Comparison of ENCODE assay signal across 29 mouse cellular contexts in genomic region chr17:24818172-24818571, GRCm38 (mm10). TPM values are rescaled to one million over a fixed set of nuclear protein-coding genes. Genes with fewer than 3 reads are reported as not detected.
DNase-seq lines count a peak whose midpoint lies in the region; ATAC-seq and TF ChIP-seq lines count a peak whose summit lies in the region.
"Had no signal": no experiment of that assay in that cellular context is flagged by ENCODE, and none has a peak within 500 bp of the region (broad histone marks: within the 10 kb centered on the region; RNA-seq: fewer than 3 reads in every experiment).

No protein-coding gene starts in this region.

- peak overlapping the region; percentile 27; the same call in 1 of the 2 replicates for H3K9ac ChIP-seq in liver, embryonic 12.5 days
- H3K9ac ChIP-seq: kidney, embryonic 15.5 days; limb, embryonic 13.5 days; stomach, embryonic 15.5 days had no signal

- intact Hi-C loops in gastrocnemius, adult 2 months (cut with DNase I), result loop anchor here (2.0 kb wide), 1 partner anchor 73 kb away; no protein-coding TSS in a partner anchor
- intact Hi-C loops in gastrocnemius, postnatal 36 days (cut with DNase I), result loop anchor here (2.0 kb wide), 1 partner anchor 71 kb away; no protein-coding TSS in a partner anchor

- no peak overlapping the region for H3K4me3 ChIP-seq in gastrocnemius, adult 2 months
- H3K4me3 ChIP-seq in liver, embryonic 12.5 days, result no peak overlapping the region
- H3K4me3 ChIP-seq: forebrain, embryonic 10.5 days; heart, embryonic 10.5 days; hindbrain, embryonic 10.5 days; kidney, embryonic 15.5 days; limb, embryonic 13.5 days; stomach, embryonic 15.5 days had no signal

- TF ChIP-seq CTCF in gastrocnemius, adult 2 months (IDR thresholded peaks at IDR 0.05), result no peak

- H3K4me1 ChIP-seq in liver, embryonic 12.5 days, result peaks cover 17% of the 10 kb centered on the region
- H3K4me1 ChIP-seq: forebrain, embryonic 10.5 days; heart, embryonic 10.5 days; hindbrain, embryonic 10.5 days; kidney, embryonic 15.5 days; limb, embryonic 13.5 days; stomach, embryonic 15.5 days had no signal

- no peak for DNase-seq in gastrocnemius, adult 2 months
- no peak for DNase-seq in gastrocnemius, postnatal 36 days
- DNase-seq in liver (no peak), adipocyte (ENCODE audit: low spot score) (peak; percentile 35)
- DNase-seq in frontal cortex, postnatal 25 days (ENCODE audit: low spot score in 2 of 2), result no peak
- DNase-seq in urinary bladder, adult 2 months (ENCODE audit: low spot score), result no peak
- DNase-seq: cerebellum, adult 18-20 months; layer of hippocampus, adult 9-11 months; thymus, adult 2 months; thymus, postnatal 4 days had no signal

- H3K27ac ChIP-seq in gastrocnemius, adult 2 months, result 0 out of 2 replicates have a peak overlapping the region, but pooled peaks have one; percentile 28
- H3K27ac ChIP-seq in liver, embryonic 12.5 days, result no peak overlapping the region
- H3K27ac ChIP-seq: forebrain, embryonic 10.5 days; heart, embryonic 10.5 days; hindbrain, embryonic 10.5 days; kidney, embryonic 15.5 days; limb, embryonic 13.5 days; stomach, embryonic 15.5 days had no signal

- WGBS in liver, embryonic 12.5 days (ENCODE audit: insufficient replicate concordance), result 52% methylated on average over 6 of the region's 6 CpGs

- H3K27me3 ChIP-seq in liver, embryonic 12.5 days (replicated peaks), result no peaks in the 10 kb centered on the region; the same call in 1 of the 2 replicates
- H3K27me3 ChIP-seq: limb, embryonic 13.5 days; stomach, embryonic 15.5 days had no signal

- no peaks in the 10 kb centered on the region for H3K9me3 ChIP-seq in liver, embryonic 12.5 days (replicated peaks)
- H3K9me3 ChIP-seq: forebrain, embryonic 10.5 days; heart, embryonic 10.5 days; hindbrain, embryonic 10.5 days; kidney, embryonic 15.5 days; limb, embryonic 13.5 days; stomach, embryonic 15.5 days had no signal

- no peak for ATAC-seq in liver, embryonic 12.5 days
- ATAC-seq: forebrain, embryonic 16.5 days; hindbrain, embryonic 16.5 days; intestine, embryonic 16.5 days had no signal

- H3K36me3 ChIP-seq in liver, embryonic 12.5 days, result no peaks in the 10 kb centered on the region
- H3K36me3 ChIP-seq: forebrain, embryonic 10.5 days; heart, embryonic 10.5 days; hindbrain, embryonic 10.5 days; kidney, embryonic 15.5 days; limb, embryonic 13.5 days; stomach, embryonic 15.5 days had no signal

- H3K4me2 ChIP-seq in liver, embryonic 12.5 days, result no peak overlapping the region
- H3K4me2 ChIP-seq: kidney, embryonic 15.5 days; limb, embryonic 13.5 days; midbrain, embryonic 11.5 days; stomach, embryonic 15.5 days had no signal

RNA-seq across cellular contexts. Expression of gene Meiob, which starts 14.1 kb away (rescaled TPM):
- total RNA-seq in gastrocnemius, adult 2 months (2021), result not detected
- total RNA-seq in gastrocnemius, postnatal 36 days (2021), result not detected
- 1.5 TPM in 2 replicates for polyA plus RNA-seq in liver, embryonic 12.5 days (2016; fragmentation: Nextera tagmentation; extraction: Ambion mirVana)
- 0.75 and 0.83 TPM in 2 replicates for polyA plus RNA-seq in urinary bladder, adult 2 months (2012; rRNA removed)
- total RNA-seq: gastrocnemius, postnatal 4 days; left cerebral cortex, adult 18-20 months; left cerebral cortex, postnatal 25 days; megakaryocyte progenitor cell, adult 5-6 weeks; midbrain, postnatal 0 days; neutrophil, adult 5-6 weeks had no signal
- polyA plus RNA-seq: embryonic facial prominence, embryonic 11.5 days; forebrain, embryonic 16.5 days; heart, embryonic 10.5 days; heart, embryonic 16.5 days; hindbrain, embryonic 10.5 days; hindbrain, embryonic 16.5 days; intestine, embryonic 16.5 days; kidney, embryonic 15.5 days; limb, embryonic 13.5 days; midbrain, embryonic 11.5 days; thymus, adult 2 months had no signal

RNA-seq across cellular contexts. Expression of gene Hagh, which starts 21.8 kb away (rescaled TPM):
- 10 to 100 TPM; 75.8 to 90.9 TPM for total RNA-seq in gastrocnemius, adult 2 months (2021)
- 10 to 100 TPM; 66.0 to 77.0 TPM for total RNA-seq in gastrocnemius, postnatal 36 days (2021)
- 61.1 and 64.8 TPM in 2 replicates for polyA plus RNA-seq in liver, embryonic 12.5 days (2016; fragmentation: Nextera tagmentation; extraction: Ambion mirVana)
- polyA plus RNA-seq in urinary bladder, adult 2 months (2012; rRNA removed), result 52.8 and 75.6 TPM in 2 replicates

RNA-seq across cellular contexts. Expression of gene Fahd1, which starts 32.0 kb away (rescaled TPM):
- 10 to 100 TPM; 34.6 to 50.6 TPM for total RNA-seq in gastrocnemius, adult 2 months (2021)
- 10 to 100 TPM; 40.3 to 42.1 TPM for total RNA-seq in gastrocnemius, postnatal 36 days (2021)
- polyA plus RNA-seq in liver, embryonic 12.5 days (2016; fragmentation: Nextera tagmentation; extraction: Ambion mirVana), result 34.2 and 34.6 TPM in 2 replicates
- polyA plus RNA-seq in urinary bladder, adult 2 months (2012; rRNA removed), result 20.5 and 21.0 TPM in 2 replicates

RNA-seq across cellular contexts. Expression of gene Igfals, which starts 47.6 kb away (rescaled TPM):
- total RNA-seq in gastrocnemius, adult 2 months (2021), result 1 to 10 TPM; 3.4 to 4.0 TPM
- 1 to 10 TPM; 3.3 to 3.8 TPM for total RNA-seq in gastrocnemius, postnatal 36 days (2021)
- 5.3 and 5.4 TPM in 2 replicates for polyA plus RNA-seq in liver, embryonic 12.5 days (2016; fragmentation: Nextera tagmentation; extraction: Ambion mirVana)
- polyA plus RNA-seq in urinary bladder, adult 2 months (2012; rRNA removed), result 0.94 and 1.7 TPM in 2 replicates
- total RNA-seq: left cerebral cortex, adult 18-20 months; left cerebral cortex, postnatal 25 days; megakaryocyte progenitor cell, adult 5-6 weeks; midbrain, postnatal 0 days; neutrophil, adult 5-6 weeks had no signal
- polyA plus RNA-seq: hindbrain, embryonic 16.5 days had no signal
